Mouse (Mus musculus): ENCODE results near the gene Map2k5.

DNA sequence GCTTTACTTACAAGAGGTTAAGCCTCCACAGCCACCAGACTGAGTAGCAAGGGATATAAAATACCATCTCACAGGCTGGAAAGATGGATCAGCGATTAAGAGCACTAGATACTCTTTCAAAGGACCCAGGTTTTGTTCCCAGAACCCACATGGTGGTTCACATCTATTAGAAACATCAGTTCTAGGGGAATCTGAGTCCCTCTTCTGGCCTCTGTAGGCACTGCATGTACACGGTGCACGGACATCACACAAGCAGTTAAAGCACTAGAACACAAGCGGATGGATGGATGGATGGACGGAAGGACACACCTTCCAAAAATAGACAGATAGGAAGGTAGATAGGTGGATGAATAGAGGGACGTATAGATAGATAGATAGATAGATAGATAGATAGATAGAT is 46.5 kb downstream of the Map2k5 start:
- TF ChIP-seq CTCF (conservative IDR thresholded peaks at IDR 0.05; ENCODE audit: low read length) (peak; percentile 44), POU5F1 (IDR thresholded peaks at IDR 0.05; ENCODE audit: borderline replicate concordance, low read length) (no peak), NANOG (IDR thresholded peaks at IDR 0.05; ENCODE audit: borderline replicate concordance, low read length) (no peak)
